Mouse (Mus musculus) midbrain, embryonic 12.5 days (tissue): ENCODE data around the gene Dok3. TPM values are rescaled to one million over a fixed set of nuclear protein-coding genes. Genes with fewer than 3 reads are reported as not detected.

Experiments
- ATAC-seq: fragments of 200-750 bp; cut with Nextera tagmentation; 2 replicates; pipeline ENCODE4 v1.8.0; 2017; ENCODE audit warnings: low read depth, moderate TSS enrichment, moderate library complexity; ENCODE audit not compliant: low FRiP score
- H3K27ac ChIP-seq: fragments of 300-500 bp; sonication (generic); replicated peaks from 2 replicates; pipeline ENCODE4 v1.5.1; 2016; ENCODE audit warnings: mild to moderate bottlenecking
- H3K27me3 ChIP-seq: fragments of 300-500 bp; sonication (generic); 2 replicates; pipeline ENCODE4 v1.6.1; 2016; ENCODE audit warnings: mild to moderate bottlenecking
- H3K36me3 ChIP-seq: fragments of 300-500 bp; sonication (generic); 2 replicates; pipeline ENCODE4 v1.6.1; 2016
- H3K4me1 ChIP-seq: fragments of 300-500 bp; sonication (generic); 2 replicates; pipeline ENCODE4 v1.6.1; 2016
- H3K4me2 ChIP-seq: fragments of 300-500 bp; sonication (generic); replicated peaks from 2 replicates; pipeline ENCODE4 v1.6.1; 2016; ENCODE audit warnings: mild to moderate bottlenecking, moderate library complexity
- H3K4me3 ChIP-seq: fragments of 300-500 bp; sonication (generic); 2 replicates; pipeline ENCODE4 v1.5.1; 2016; ENCODE audit warnings: mild to moderate bottlenecking
- H3K9ac ChIP-seq: fragments of 300-500 bp; sonication (generic); replicated peaks from 2 replicates; pipeline ENCODE4 v1.6.1; 2016; ENCODE audit warnings: mild to moderate bottlenecking, moderate library complexity
- H3K9me3 ChIP-seq: fragments of 300-500 bp; sonication (generic); 2 replicates; pipeline ENCODE4 v1.6.1; 2016; ENCODE audit warnings: mild to moderate bottlenecking
- WGBS: fragments of 180-500 bp; shearing (Covaris S2); methylation state at CpG from one replicate; pipeline ENCODE4 v1.1.7; 2016; 5-methylcytosine and 5-hydroxymethylcytosine counted together
- polyA plus RNA-seq: library from polyadenylated mRNA; unstranded; fragments of >200 nt; fragmentation: Nextera tagmentation; extraction: Ambion mirVana; gene quantifications from 2 replicates; pipeline ENCODE4 v1.2.1, GENCODE M21; 2016

Dok3 gene
- polyA plus RNA-seq, 1 experiment from 2014 or later, result 2.9 TPM

DNA sequence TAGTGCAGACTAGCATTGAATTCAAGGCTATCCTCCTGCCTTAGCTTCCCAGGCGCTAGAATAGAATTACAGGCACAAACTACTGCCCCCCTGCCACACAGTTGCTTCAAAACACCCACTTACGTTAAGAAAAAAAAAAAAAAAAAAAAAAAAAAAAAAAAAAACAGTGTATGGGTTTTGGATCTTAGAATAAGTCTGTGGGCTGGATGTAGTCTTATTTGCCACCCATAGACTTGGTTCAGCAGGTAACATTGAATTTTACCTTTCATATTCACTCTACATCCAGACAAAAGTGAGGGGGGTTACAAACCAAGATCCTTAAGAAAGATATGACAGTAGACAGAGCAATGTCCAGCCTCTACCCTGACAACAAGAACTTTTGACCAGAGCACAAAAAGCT is 38.9 kb upstream of the Dok3 start:
- no peak overlapping the region for H3K27ac ChIP-seq
- WGBS, result 91% methylated on average over 2 of the region's 2 CpGs

DNA sequence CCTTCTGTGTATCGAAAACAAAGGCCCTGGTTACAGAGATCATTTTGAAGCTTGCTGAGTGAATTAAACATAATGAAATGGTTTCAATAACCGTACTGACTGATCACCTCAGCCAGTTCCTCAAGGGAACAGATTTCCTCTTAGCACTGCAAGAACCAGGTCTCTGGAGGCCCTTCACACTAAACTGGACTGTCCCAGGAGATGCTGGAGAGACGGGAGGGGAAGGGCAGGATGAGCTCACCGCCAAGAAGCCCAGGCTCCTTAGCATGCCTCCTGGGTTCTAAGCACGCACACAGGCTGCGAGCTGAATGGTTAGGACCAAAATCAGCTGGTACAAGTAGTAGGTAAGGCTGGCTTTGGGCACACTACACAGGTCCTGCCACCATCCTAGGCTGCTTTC is 37.9 kb upstream of the Dok3 start:
- H3K36me3 ChIP-seq, result peaks cover 44% of the 10 kb centered on the region
- 90% methylated on average over 6 of the region's 6 CpGs for WGBS
- no peak overlapping the region for H3K9ac ChIP-seq
- peaks cover 19% of the 10 kb centered on the region for H3K4me1 ChIP-seq
- H3K27me3 ChIP-seq, result no peaks in the 10 kb centered on the region
- no peak overlapping the region for H3K4me2 ChIP-seq
- no peak overlapping the region for H3K27ac ChIP-seq
- no peak overlapping the region for H3K4me3 ChIP-seq
- no peaks in the 10 kb centered on the region for H3K9me3 ChIP-seq
- ATAC-seq, result no peak

More for the DNA sequence above, 38.9 kb upstream of the Dok3 start:
- H3K4me1 ChIP-seq, result peaks cover 23% of the 10 kb centered on the region
- H3K27me3 ChIP-seq, result no peaks in the 10 kb centered on the region
- peaks cover 42% of the 10 kb centered on the region for H3K36me3 ChIP-seq
- H3K4me3 ChIP-seq, result no peak overlapping the region
- H3K9me3 ChIP-seq, result no peaks in the 10 kb centered on the region
- ATAC-seq, result no peak
- no peak overlapping the region for H3K9ac ChIP-seq
- H3K4me2 ChIP-seq, result no peak overlapping the region

DNA sequence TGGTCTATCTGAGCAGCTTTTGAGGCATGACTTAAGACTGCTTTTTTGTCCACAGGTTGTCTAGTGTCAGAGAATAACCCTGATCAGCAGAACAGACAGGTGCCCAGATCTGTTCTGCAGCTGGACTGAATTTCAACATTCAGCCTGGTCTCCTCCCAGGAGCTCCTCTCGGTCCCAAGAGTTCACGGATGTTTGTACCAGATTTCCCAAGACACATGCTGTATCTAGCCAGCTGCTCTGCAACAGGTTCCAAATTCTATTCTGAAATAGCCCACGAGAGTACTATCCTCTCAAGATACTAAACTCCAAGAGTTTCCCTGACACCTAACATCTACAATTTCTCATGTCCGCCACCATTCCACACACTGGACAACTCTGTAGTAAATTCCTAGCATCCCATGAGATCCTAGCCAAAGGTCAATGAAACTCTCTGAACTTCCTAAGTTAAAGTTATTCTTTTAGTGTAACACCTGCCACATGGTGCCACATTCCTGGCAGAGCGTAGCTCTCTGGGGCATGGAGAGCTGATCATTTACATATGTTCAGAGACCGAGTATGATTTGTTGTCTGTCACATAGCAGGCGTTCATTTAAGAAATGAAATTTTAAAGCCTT is 34.3 kb upstream of the Dok3 start:
- Histone ChIP-seq H3K4me2 (no peak overlapping the region), H3K4me3 (no peak overlapping the region), H3K4me1 (peaks cover 5% of the 10 kb centered on the region; the same call in 1 of the 2 replicates), H3K36me3 (peaks cover 44% of the 10 kb centered on the region), H3K9ac (no peak overlapping the region), H3K27me3 (no peaks in the 10 kb centered on the region), H3K27ac (no peak overlapping the region), H3K9me3 (no peaks in the 10 kb centered on the region)
- WGBS, result 86% methylated on average over 7 of the region's 7 CpGs
- no peak for ATAC-seq

DNA sequence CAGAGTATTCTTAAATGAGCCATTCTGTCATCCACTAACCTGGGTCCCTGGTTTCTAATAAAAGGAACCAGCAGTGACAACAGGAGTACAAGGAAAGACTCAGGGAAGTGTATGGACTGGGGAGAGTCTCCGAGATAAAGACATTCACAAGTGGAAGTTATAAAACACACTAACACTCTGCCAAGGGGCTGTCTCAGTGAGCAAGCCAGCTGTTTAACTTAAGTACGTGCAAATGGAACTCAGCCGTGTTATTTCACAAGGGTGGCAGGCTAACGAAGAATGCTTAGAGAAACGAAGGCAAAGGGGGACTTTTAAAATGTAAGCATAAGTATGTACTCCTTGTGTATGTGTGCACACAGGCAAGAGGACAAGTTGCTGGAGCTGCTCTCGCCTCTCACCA is 28.4 kb upstream of the Dok3 start:
- H3K36me3 ChIP-seq, result peaks cover 42% of the 10 kb centered on the region
- no peak overlapping the region for H3K4me2 ChIP-seq
- ATAC-seq, result no peak

DNA sequence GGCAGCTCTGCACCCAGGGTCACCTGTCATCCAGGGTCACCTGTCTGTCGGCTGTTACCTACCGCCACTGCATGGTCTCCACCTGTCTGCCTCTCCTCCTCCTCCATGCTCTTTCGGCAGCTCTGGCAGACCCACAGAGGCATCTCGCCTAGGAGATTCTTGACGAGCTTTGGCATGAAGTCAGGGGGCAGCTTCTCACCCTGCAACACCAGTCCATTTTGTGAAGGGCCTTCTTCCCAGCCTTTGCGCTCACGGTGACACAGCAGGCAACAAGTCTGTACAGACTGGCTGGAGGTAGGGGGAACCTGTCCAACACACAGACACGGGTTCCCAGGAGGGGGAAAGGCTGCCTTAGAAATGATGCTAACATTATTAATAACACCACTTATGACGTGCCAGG is 26.8 kb upstream of the Dok3 start:
- Histone ChIP-seq H3K4me3 (no peak overlapping the region), H3K4me1 (no peaks in the 10 kb centered on the region), H3K27me3 (no peaks in the 10 kb centered on the region), H3K4me2 (no peak overlapping the region), H3K9ac (no peak overlapping the region), H3K36me3 (peaks cover 51% of the 10 kb centered on the region), H3K27ac (no peak overlapping the region), H3K9me3 (no peaks in the 10 kb centered on the region)
- no peak for ATAC-seq
- WGBS, result 95% methylated on average over 9 of the region's 9 CpGs

More for the DNA sequence above, 28.4 kb upstream of the Dok3 start:
- 96% methylated on average over 6 of the region's 6 CpGs for WGBS
- Histone ChIP-seq H3K4me1 (no peaks in the 10 kb centered on the region), H3K9ac (no peak overlapping the region), H3K9me3 (no peaks in the 10 kb centered on the region), H3K27me3 (no peaks in the 10 kb centered on the region), H3K4me3 (no peak overlapping the region), H3K27ac (no peak overlapping the region)

DNA sequence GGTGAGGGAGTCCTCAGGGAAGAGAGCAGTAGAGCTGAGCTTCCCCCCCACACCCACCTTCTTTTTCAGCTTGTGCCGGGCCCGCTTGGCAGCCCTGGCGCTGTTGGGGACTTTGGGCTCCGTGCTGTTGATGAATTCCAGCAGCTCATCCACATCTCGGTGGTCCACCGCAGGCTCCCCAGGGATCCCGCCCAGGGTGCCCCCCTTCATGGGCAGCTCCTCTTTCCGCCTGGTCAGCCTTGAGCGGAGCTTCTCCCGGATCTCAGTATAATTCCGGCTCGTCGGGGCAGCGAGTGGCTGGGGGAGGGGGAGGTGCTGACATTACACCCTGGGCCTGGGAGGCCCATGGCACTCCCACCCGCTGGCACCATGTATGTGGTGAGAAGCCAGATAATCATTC is 20.0 kb upstream of the Dok3 start:
- H3K36me3 ChIP-seq, result peaks cover 98% of the 10 kb centered on the region
- 93% methylated on average over 15 of the region's 15 CpGs for WGBS

DNA sequence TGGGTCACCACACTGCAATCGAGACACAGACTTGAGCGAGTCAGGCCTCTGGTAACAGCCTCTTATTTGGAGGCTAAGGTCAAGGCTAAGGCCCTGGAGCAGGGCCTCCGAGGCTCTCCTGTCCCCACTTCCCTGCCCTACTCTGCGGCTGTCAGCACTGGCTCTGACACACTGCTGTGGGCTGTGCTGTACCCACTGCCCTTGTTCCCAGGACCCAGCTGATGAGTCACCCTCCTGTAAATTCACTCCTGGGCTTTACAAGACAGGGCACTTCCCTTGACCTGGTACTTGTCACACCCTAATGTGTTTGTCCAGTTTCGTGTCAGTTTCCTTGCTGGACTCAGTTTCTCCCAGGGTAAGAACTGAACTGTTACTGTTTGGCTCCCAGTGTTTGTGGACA is 19.3 kb upstream of the Dok3 start:
- no peak for ATAC-seq
- H3K4me3 ChIP-seq, result no peak overlapping the region
- H3K9ac ChIP-seq, result no peak overlapping the region
- H3K27ac ChIP-seq, result no peak overlapping the region
- no peak overlapping the region for H3K4me2 ChIP-seq
- H3K4me1 ChIP-seq, result no peaks in the 10 kb centered on the region
- no peaks in the 10 kb centered on the region for H3K27me3 ChIP-seq
- peaks cover 98% of the 10 kb centered on the region for H3K36me3 ChIP-seq
- 95% methylated on average over 5 of the region's 5 CpGs for WGBS
- no peaks in the 10 kb centered on the region for H3K9me3 ChIP-seq

More for the DNA sequence above, 20.0 kb upstream of the Dok3 start:
- H3K9me3 ChIP-seq, result no peaks in the 10 kb centered on the region
- H3K4me2 ChIP-seq, result no peak overlapping the region
- H3K4me3 ChIP-seq, result no peak overlapping the region
- H3K27me3 ChIP-seq, result no peaks in the 10 kb centered on the region
- no peak overlapping the region for H3K9ac ChIP-seq
- no peak overlapping the region for H3K27ac ChIP-seq
- ATAC-seq, result no peak
- no peaks in the 10 kb centered on the region for H3K4me1 ChIP-seq

DNA sequence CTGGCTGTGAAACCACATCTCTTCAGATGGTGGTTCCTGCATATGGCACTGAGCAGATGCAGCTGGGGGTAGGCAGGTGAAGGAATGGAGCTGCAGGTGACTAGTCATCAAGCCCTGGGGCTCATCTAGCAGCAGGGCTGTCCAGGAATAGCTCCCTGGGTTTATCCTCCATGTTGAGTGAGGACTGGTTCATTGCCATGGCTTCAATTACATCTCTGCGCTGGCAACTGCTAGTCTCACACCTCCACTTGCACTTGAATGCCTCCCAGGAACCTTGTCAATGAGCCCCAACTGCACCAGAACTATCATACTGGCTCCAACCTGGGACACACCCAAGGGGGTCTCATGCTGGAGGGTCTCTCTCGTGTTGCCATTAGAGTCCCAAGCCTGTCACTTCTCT is 18.8 kb upstream of the Dok3 start:
- WGBS, result 98% methylated on average over 2 of the region's 2 CpGs
- no peak overlapping the region for H3K4me2 ChIP-seq
- no peak overlapping the region for H3K9ac ChIP-seq
- no peaks in the 10 kb centered on the region for H3K27me3 ChIP-seq
- peaks cover 98% of the 10 kb centered on the region for H3K36me3 ChIP-seq
- H3K27ac ChIP-seq, result no peak overlapping the region
- no peak overlapping the region for H3K4me3 ChIP-seq
- H3K9me3 ChIP-seq, result no peaks in the 10 kb centered on the region
- H3K4me1 ChIP-seq, result no peaks in the 10 kb centered on the region
- ATAC-seq, result no peak

DNA sequence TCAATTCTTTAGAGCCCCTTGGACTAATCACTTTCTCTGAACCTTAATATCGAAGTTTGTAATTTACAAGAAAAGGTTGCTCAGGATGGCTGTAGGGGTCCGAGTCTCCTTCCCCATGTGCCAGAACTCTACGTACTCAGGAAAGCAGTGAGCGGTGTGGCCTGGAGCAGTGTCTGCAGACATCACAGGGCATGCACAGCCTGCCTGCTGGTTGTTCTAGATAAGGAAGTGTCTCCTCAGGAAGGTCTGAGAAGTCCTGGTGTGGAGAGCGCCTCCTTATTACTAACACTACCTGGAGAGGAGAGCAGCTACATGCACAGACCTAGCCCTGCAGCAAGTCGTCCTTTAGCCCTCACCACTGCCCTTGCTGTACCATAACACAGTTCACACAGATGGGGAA is 15.7 kb upstream of the Dok3 start:
- peaks cover 100% of the 10 kb centered on the region for H3K36me3 ChIP-seq
- no peak for ATAC-seq
- no peaks in the 10 kb centered on the region for H3K4me1 ChIP-seq
- H3K4me2 ChIP-seq, result no peak overlapping the region
- 93% methylated on average over 6 of the region's 6 CpGs for WGBS
- no peak overlapping the region for H3K9ac ChIP-seq
- H3K27me3 ChIP-seq, result no peaks in the 10 kb centered on the region
- no peaks in the 10 kb centered on the region for H3K9me3 ChIP-seq
- no peak overlapping the region for H3K27ac ChIP-seq
- H3K4me3 ChIP-seq, result no peak overlapping the region

DNA sequence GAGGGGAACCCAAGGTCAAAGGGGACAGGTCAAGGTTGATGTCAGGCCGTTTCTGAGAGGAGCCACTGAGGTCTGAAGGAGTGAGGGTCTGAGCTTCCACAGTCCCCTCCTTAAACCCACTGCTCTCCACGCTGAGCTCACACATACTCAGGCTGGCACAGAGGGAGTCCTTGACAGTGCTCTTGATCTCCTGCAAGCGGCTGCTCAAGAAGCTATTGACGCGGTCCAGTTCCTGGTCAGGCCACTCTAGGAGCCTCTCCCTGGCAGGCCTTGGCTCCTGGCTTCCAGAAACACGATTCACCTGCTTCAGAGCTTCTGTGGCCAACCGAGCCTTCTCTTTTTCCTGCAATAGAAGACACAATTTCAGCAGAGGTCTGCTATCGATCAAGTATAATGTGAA is 14.4 kb upstream of the Dok3 start:
- no peak for ATAC-seq

DNA sequence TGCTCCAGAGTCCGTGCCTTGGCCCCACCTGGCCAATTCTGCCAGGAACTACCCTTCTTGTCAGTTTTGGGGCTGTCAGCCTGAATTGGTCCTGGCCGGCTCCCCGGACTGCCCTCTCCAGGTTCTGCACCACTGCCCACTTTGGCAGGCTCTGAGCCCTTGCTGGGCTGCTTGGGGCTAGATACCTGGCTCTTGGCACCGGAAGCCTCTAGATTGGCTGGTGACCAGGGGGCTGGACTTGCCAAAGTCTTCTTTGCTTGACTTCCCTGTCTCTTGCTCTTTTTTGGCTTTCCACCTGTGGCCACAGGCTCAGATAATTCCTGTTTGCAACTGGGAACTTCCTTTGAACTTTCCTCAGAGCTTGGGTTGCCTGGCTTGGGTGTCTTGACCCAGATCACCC is 13.8 kb upstream of the Dok3 start:
- H3K27me3 ChIP-seq, result no peaks in the 10 kb centered on the region
- H3K36me3 ChIP-seq, result peaks cover 100% of the 10 kb centered on the region
- 97% methylated on average over 4 of the region's 4 CpGs for WGBS
- no peak overlapping the region for H3K4me3 ChIP-seq
- no peaks in the 10 kb centered on the region for H3K4me1 ChIP-seq
- ATAC-seq, result no peak
- no peaks in the 10 kb centered on the region for H3K9me3 ChIP-seq
- H3K27ac ChIP-seq, result no peak overlapping the region
- H3K4me2 ChIP-seq, result no peak overlapping the region
- H3K9ac ChIP-seq, result no peak overlapping the region

More for the DNA sequence above, 14.4 kb upstream of the Dok3 start:
- Histone ChIP-seq H3K27me3 (no peaks in the 10 kb centered on the region), H3K36me3 (peaks cover 100% of the 10 kb centered on the region), H3K9ac (no peak overlapping the region), H3K4me3 (no peak overlapping the region), H3K27ac (no peak overlapping the region), H3K4me2 (no peak overlapping the region), H3K9me3 (no peaks in the 10 kb centered on the region), H3K4me1 (no peaks in the 10 kb centered on the region)
- 92% methylated on average over 8 of the region's 8 CpGs for WGBS

DNA sequence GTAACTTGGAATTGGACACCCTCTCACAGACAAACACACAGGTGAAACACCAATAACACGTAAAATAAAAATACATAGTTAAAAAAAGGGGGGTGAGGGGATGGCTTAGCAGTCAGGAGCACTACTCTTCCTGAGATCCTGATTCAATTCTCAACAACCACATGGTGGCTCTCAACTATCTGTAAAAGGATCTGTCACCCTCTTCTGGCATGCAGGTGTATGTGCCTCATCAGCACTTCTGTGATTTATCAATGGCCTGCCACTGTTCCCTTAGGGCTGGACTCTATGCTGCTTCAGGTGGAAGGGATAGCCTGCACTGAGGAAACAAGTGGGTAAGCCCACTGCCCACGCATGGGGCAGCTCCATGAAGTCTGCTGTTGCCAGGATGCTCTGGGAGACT is 11.8 kb upstream of the Dok3 start:
- Histone ChIP-seq H3K27me3 (no peaks in the 10 kb centered on the region), H3K27ac (no peak overlapping the region), H3K9ac (no peak overlapping the region), H3K9me3 (no peaks in the 10 kb centered on the region), H3K4me1 (peaks cover 4% of the 10 kb centered on the region; the same call in 1 of the 2 replicates), H3K4me2 (no peak overlapping the region), H3K4me3 (no peak overlapping the region), H3K36me3 (peaks cover 87% of the 10 kb centered on the region)
- WGBS, result 93% methylated on average over 2 of the region's 2 CpGs
- ATAC-seq, result no peak
